Mouse (Mus musculus): ENCODE results near the gene Cln6. TPM values are rescaled to one million over a fixed set of nuclear protein-coding genes. Genes with fewer than 3 reads are reported as not detected.
"Not testable (repeated sequence)": the region's sequence is repeated elsewhere in the genome, so short reads cannot be mapped to it uniquely, and the experiment has no call there.

The Cln6 gene
- polyA plus RNA-seq, 1 experiment from 2014 or later: 34.3 TPM

- H3K27me3 ChIP-seq (replicated peaks; ENCODE audit: control insufficient read depth, insufficient read depth, low read length): no peaks in the 10 kb centered on the region
- ATAC-seq (replicated peaks; ENCODE audit: low FRiP score): no peak
- H3K9me3 ChIP-seq (ENCODE audit: control insufficient read depth, low read length): no peaks in the 10 kb centered on the region
- peaks cover 15% of the 10 kb centered on the region for H3K4me1 ChIP-seq (replicated peaks; ENCODE audit: control insufficient read depth, insufficient read depth, low read length)
- H3K36me3 ChIP-seq (ENCODE audit: control insufficient read depth, insufficient read depth, low read length): no peaks in the 10 kb centered on the region
- H3K9ac ChIP-seq (ENCODE audit: low read depth, low read length): no peak overlapping the region
- DNase-seq (ENCODE audit: low spot score): no peak
- H3K27ac ChIP-seq (ENCODE audit: low read depth, low read length): peak overlapping the region; percentile 43; the same call in 1 of the 2 replicates
- 71% methylated on average over 2 of the region's 2 CpGs for WGBS
- H3K4me3 ChIP-seq (ENCODE audit: low read depth, low read length): no peak overlapping the region
- H3K4me2 ChIP-seq: no peak overlapping the region
These were observed 23.8 kb upstream of the Cln6 start for GRCm38 (mm10) chr9:62814751-62815150.

DNA sequence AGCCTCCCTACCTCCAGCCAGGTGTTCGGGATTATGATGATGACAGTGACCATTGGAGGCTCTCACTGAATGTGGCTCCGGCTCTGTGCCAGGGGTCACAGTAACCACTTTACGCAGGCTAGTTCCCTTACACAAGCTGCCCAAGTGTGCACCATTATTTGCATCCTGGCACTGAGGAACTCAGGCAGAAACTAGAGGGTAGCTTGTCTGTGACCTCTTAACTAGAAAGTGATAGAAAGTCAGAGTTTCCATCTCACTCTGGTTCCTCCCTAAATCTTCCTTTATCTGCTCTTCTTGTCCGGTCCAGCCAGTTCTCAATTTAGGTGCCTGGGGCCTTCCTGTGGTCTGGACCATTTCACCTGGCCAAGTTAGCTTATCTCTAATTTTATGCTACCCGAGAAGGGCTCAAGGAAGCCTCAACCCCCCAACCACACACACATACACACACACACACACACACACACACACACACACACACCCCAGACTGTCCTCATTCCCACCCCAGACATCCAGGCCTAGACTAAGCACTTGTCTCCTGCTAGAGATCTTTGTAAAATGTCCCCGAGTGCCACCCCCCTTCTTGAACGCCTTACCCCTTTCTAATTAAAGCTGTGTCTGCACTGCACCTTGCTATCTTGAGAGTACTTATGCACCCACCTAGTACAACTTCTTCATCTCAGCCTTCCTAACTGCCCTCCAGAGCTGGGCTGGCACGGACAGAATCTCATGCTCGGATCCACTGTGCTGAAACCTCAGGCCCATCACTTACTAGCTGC lies 22.1 kb upstream of the Cln6 start:
- H3K9me3 ChIP-seq (ENCODE audit: control insufficient read depth, low read length): no peaks in the 10 kb centered on the region
- DNase-seq (ENCODE audit: low spot score) (no peak), ATAC-seq (replicated peaks; ENCODE audit: low FRiP score) (no peak)
- WGBS: 76% methylated on average over 9 of the region's 9 CpGs
- no peak overlapping the region for H3K9ac ChIP-seq (ENCODE audit: low read depth, low read length)
- no peak overlapping the region for H3K27ac ChIP-seq (ENCODE audit: low read depth, low read length)
- no peaks in the 10 kb centered on the region for H3K36me3 ChIP-seq (ENCODE audit: control insufficient read depth, insufficient read depth, low read length)
- H3K4me3 ChIP-seq (ENCODE audit: low read depth, low read length): no peak overlapping the region
- H3K27me3 ChIP-seq (replicated peaks; ENCODE audit: control insufficient read depth, insufficient read depth, low read length): no peaks in the 10 kb centered on the region
- peaks cover 15% of the 10 kb centered on the region for H3K4me1 ChIP-seq (replicated peaks; ENCODE audit: control insufficient read depth, insufficient read depth, low read length)
- no peak overlapping the region for H3K4me2 ChIP-seq

GRCm38 (mm10) chr9:62817099-62817571 lies 21.4 kb upstream of the Cln6 start:
- no peak overlapping the region for H3K4me3 ChIP-seq (ENCODE audit: low read depth, low read length)
- 67% methylated on average over 12 of the region's 12 CpGs for WGBS
- H3K9ac ChIP-seq (ENCODE audit: low read depth, low read length): no peak overlapping the region
- no peak for ATAC-seq (replicated peaks; ENCODE audit: low FRiP score)
- H3K9me3 ChIP-seq (ENCODE audit: control insufficient read depth, low read length): no peaks in the 10 kb centered on the region; the same call in 1 of the 2 replicates
- no peak for DNase-seq (ENCODE audit: low spot score)
- peaks cover 12% of the 10 kb centered on the region for H3K4me1 ChIP-seq (replicated peaks; ENCODE audit: control insufficient read depth, insufficient read depth, low read length)
- H3K27ac ChIP-seq (ENCODE audit: low read depth, low read length): no peak overlapping the region
- no peaks in the 10 kb centered on the region for H3K36me3 ChIP-seq (ENCODE audit: control insufficient read depth, insufficient read depth, low read length)
- H3K27me3 ChIP-seq (replicated peaks; ENCODE audit: control insufficient read depth, insufficient read depth, low read length): no peaks in the 10 kb centered on the region
- no peak overlapping the region for H3K4me2 ChIP-seq

- Histone ChIP-seq H3K9ac (ENCODE audit: low read depth, low read length) (no peak overlapping the region), H3K4me2 (no peak overlapping the region), H3K27me3 (replicated peaks; ENCODE audit: control insufficient read depth, insufficient read depth, low read length) (no peaks in the 10 kb centered on the region), H3K27ac (ENCODE audit: low read depth, low read length) (no peak overlapping the region), H3K4me1 (replicated peaks; ENCODE audit: control insufficient read depth, insufficient read depth, low read length) (peaks cover 6% of the 10 kb centered on the region), H3K36me3 (ENCODE audit: control insufficient read depth, insufficient read depth, low read length) (no peaks in the 10 kb centered on the region), H3K9me3 (ENCODE audit: control insufficient read depth, low read length) (no peaks in the 10 kb centered on the region; the same call in 1 of the 2 replicates), H3K4me3 (ENCODE audit: low read depth, low read length) (no peak overlapping the region)
- ATAC-seq (replicated peaks; ENCODE audit: low FRiP score) (no peak), DNase-seq (ENCODE audit: low spot score) (no peak)
- 68% methylated on average over 4 of the region's 4 CpGs for WGBS
These were observed 20.6 kb upstream of the Cln6 start for GRCm38 (mm10) chr9:62817828-62818614.

DNA sequence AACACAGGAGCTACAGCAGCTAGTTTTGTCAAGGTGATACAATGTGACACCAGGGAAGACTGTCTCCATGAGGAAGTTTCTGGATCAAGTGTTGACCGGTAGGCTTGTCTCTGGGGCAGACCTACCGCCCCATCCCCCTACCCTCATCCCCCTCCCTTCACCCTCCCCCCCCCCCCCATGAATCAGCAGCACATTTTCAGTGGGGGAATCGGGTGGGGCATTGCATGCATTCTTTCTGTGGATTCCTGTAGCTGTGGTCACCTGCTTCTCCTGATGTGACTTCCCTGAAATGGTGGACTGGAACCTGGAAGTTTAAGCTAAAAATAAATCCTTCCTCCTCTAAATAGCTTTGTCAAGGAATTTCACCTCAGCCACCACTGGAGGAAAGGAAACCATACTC lies 19.1 kb upstream of the Cln6 start:
- ATAC-seq (replicated peaks; ENCODE audit: low FRiP score) (no peak), DNase-seq (ENCODE audit: low spot score) (no peak)
- no peak overlapping the region for H3K4me2 ChIP-seq
- WGBS: 57% methylated on average over 3 of the region's 3 CpGs
- H3K27me3 ChIP-seq (replicated peaks; ENCODE audit: control insufficient read depth, insufficient read depth, low read length): no peaks in the 10 kb centered on the region
- H3K27ac ChIP-seq (ENCODE audit: low read depth, low read length): no peak overlapping the region
- no peak overlapping the region for H3K9ac ChIP-seq (ENCODE audit: low read depth, low read length)
- H3K4me3 ChIP-seq (ENCODE audit: low read depth, low read length): no peak overlapping the region
- no peaks in the 10 kb centered on the region for H3K36me3 ChIP-seq (ENCODE audit: control insufficient read depth, insufficient read depth, low read length)
- no peaks in the 10 kb centered on the region; the same call in 1 of the 2 replicates for H3K9me3 ChIP-seq (ENCODE audit: control insufficient read depth, low read length)
- peaks cover 6% of the 10 kb centered on the region for H3K4me1 ChIP-seq (replicated peaks; ENCODE audit: control insufficient read depth, insufficient read depth, low read length)

- H3K27me3 ChIP-seq (replicated peaks; ENCODE audit: control insufficient read depth, insufficient read depth, low read length); H3K36me3 ChIP-seq (ENCODE audit: control insufficient read depth, insufficient read depth, low read length): not testable (repeated sequence)
These were observed 18.7 kb upstream of the Cln6 start for GRCm38 (mm10) chr9:62819910-62820309.

DNA sequence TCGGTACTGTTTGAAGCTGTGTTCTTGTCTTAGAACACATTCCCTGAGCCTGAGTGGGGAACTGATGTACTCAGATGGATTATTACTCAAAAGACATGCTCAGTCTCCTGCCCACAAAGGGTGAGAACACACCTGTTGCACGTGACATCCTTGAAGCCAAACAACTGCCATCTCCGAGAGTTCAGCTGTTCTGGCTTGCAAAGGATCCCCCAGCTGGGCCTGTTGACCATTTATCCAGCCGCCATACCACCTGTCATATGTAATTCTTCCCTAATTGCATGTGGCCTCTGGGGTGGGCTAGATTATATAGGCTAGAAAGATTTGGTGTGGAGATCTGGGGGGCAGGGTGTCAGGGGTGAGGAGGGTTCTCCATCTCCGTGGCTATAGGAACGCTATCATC lies 17.8 kb upstream of the Cln6 start:
- no peaks in the 10 kb centered on the region for H3K27me3 ChIP-seq (replicated peaks; ENCODE audit: control insufficient read depth, insufficient read depth, low read length)
- no peaks in the 10 kb centered on the region; the same call in 1 of the 2 replicates for H3K9me3 ChIP-seq (ENCODE audit: control insufficient read depth, low read length)
- H3K4me1 ChIP-seq (replicated peaks; ENCODE audit: control insufficient read depth, insufficient read depth, low read length): peaks cover 11% of the 10 kb centered on the region
- H3K9ac ChIP-seq (ENCODE audit: low read depth, low read length): no peak overlapping the region
- ATAC-seq (replicated peaks; ENCODE audit: low FRiP score) (no peak), DNase-seq (ENCODE audit: low spot score) (no peak)
- 86% methylated on average over 6 of the region's 6 CpGs for WGBS
- no peak overlapping the region for H3K27ac ChIP-seq (ENCODE audit: low read depth, low read length)
- H3K4me2 ChIP-seq: no peak overlapping the region
- H3K36me3 ChIP-seq (ENCODE audit: control insufficient read depth, insufficient read depth, low read length): no peaks in the 10 kb centered on the region
- no peak overlapping the region for H3K4me3 ChIP-seq (ENCODE audit: low read depth, low read length)

More at GRCm38 (mm10) chr9:62819910-62820309, 18.7 kb upstream of the Cln6 start:
- H3K4me3 ChIP-seq (ENCODE audit: low read depth, low read length); H3K27ac ChIP-seq (ENCODE audit: low read depth, low read length); H3K9ac ChIP-seq (ENCODE audit: low read depth, low read length); H3K4me2 ChIP-seq; DNase-seq (ENCODE audit: low spot score); ATAC-seq (replicated peaks; ENCODE audit: low FRiP score); H3K4me1 ChIP-seq (replicated peaks; ENCODE audit: control insufficient read depth, insufficient read depth, low read length); H3K9me3 ChIP-seq (ENCODE audit: control insufficient read depth, low read length): not testable (repeated sequence)
- WGBS: 86% methylated on average over 6 of the region's 6 CpGs

DNA sequence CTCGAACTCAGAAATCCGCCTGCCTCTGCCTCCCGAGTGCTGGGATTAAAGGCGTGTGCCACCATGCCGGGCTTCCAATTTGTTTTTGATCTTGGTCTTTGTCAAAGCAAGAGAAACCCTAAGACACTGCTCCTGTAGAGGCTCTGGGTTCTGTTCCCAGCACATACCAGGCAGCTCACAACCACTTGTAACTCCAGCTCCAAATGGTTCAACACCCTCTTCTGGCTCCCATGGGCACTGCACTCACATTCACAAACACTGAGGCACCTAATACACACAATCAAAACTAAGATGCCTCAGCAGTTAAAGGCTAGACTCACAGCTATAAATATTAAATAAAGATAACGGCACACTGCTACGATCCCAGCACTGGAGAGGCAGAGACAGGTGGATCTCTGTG lies 16.8 kb upstream of the Cln6 start:
- ATAC-seq (replicated peaks; ENCODE audit: low FRiP score) (no peak), DNase-seq (ENCODE audit: low spot score) (no peak)
- no peak overlapping the region for H3K4me3 ChIP-seq (ENCODE audit: low read depth, low read length)
- H3K27me3 ChIP-seq (replicated peaks; ENCODE audit: control insufficient read depth, insufficient read depth, low read length): no peaks in the 10 kb centered on the region
- no peak overlapping the region for H3K27ac ChIP-seq (ENCODE audit: low read depth, low read length)
- 92% methylated on average over 7 of the region's 7 CpGs for WGBS
- H3K4me1 ChIP-seq (replicated peaks; ENCODE audit: control insufficient read depth, insufficient read depth, low read length): peaks cover 21% of the 10 kb centered on the region
- H3K9ac ChIP-seq (ENCODE audit: low read depth, low read length): no peak overlapping the region
- H3K9me3 ChIP-seq (ENCODE audit: control insufficient read depth, low read length): no peaks in the 10 kb centered on the region; the same call in 1 of the 2 replicates
- H3K36me3 ChIP-seq (ENCODE audit: control insufficient read depth, insufficient read depth, low read length): no peaks in the 10 kb centered on the region
- H3K4me2 ChIP-seq: no peak overlapping the region

Measured in liver, embryonic 11.5 days (tissue).